Mouse (Mus musculus): ENCODE data around the gene Gm44805. TPM values are rescaled to one million over a fixed set of nuclear protein-coding genes. Genes with fewer than 3 reads are reported as not detected.

Gene Gm44805
- total and polyA plus RNA-seq, 3 experiments, result not detected

DNA sequence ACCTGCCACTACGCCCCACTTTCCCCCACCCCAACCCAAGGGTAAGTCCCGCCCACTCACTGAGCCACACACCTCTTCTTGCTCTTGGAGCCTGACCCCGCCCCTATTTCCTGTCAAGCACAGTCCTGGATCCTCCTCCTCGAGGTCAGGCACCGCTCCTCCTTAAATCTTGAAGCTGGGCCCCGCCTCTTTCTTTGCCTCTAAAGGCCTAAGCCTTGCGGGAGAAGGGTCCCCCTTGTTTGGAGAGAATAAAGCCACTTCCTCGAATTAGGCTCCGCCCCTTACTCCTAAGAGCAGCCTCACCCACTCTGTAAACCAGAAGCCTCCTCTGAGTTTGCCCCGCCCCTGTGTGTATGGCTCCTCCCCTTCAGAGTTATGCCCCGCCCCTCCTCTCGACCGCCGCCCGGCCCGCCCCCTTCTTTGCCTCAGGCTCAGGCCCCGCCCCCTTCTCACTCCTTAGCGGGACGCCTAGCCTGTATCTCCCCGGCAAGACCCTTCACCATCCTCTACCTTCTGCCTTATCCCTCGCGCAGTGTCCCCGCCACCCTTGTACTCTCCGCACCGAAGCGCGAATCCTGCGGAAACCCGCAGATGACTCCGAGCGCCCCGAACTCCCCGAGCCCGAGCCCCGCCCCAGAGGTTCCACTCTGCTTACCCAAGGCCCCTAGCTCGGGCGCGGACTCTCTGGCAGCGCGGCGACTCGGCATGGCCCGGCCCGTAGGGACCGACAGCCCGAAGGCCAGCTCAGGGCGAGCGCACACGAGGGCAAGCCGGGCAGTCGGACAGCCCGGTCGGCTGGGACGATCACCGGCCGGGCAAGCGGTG, 52.5 kb downstream of the Gm44805 start:
- DNase-seq (ENCODE audit: extremely low read depth), result peak; percentile 100
- Histone ChIP-seq H3K27me3 (replicated peaks) (no peaks in the 10 kb centered on the region), H3K27ac (ENCODE audit: insufficient read depth, low read depth) (peak overlapping the region; percentile 96), H3K36me3 (replicated peaks in 1 of 2; ENCODE audit: control insufficient read depth in 1 of 2, insufficient read depth in 1 of 2, low read length in 1 of 2) (peaks cover 27 to 58% of the 10 kb centered on the region in 2 experiments), H3K9me3 (replicated peaks; ENCODE audit: low read length) (no peaks in the 10 kb centered on the region), H3K4me3 (replicated peaks in 1 of 3; ENCODE audit: low read depth in 2 of 3, low read length in 2 of 3, poor library complexity in 1 of 3) (peak overlapping the region; percentile 59 to 91 (median 73)), H3K4me1 (ENCODE audit: control insufficient read depth in 1 of 2, insufficient read depth in 2 of 2) (peaks cover 11 to 45% of the 10 kb centered on the region in 2 experiments), H3K79me2 (replicated peaks; ENCODE audit: control insufficient read depth, extremely low read depth, insufficient read depth, poor library complexity, severe bottlenecking) (peaks cover 5% of the 10 kb centered on the region; the same call in 1 of the 2 replicates), H3K9ac (ENCODE audit: insufficient read depth, low read depth) (peak overlapping the region; percentile 77), H3K4me2 (ENCODE audit: insufficient read depth, low read depth, poor library complexity, severe bottlenecking) (no peak overlapping the region; the same call in 1 of the 2 replicates)
- dilution Hi-C loops (cut with MboI; ENCODE audit: extremely low pct_ligation_motif_present, extremely low pct_unique_long_range_greater_than_20kb, low sequenced_read_pairs), result no loop called here
- in situ Hi-C loops (cut with MboI; ENCODE audit: low pct_ligation_motif_present, low pct_unique_long_range_greater_than_20kb, low sequenced_read_pairs), result no loop called here
- TF ChIP-seq HCFC1 (IDR thresholded peaks at IDR 0.05; ENCODE audit: low read depth, low read length) (no peak; the same call in 1 of the 2 replicates), IRF4 (IDR thresholded peaks at IDR 0.05; ENCODE audit: low read depth, low read length) (no peak), SIN3A (IDR thresholded peaks at IDR 0.05; ENCODE audit: low read length) (peak; percentile 35), ZNF384 (IDR thresholded peaks at IDR 0.05; ENCODE audit: low read depth, low read length) (0 out of 2 replicates have a peak, but pooled peaks have one; percentile 13), RCOR1 (conservative IDR thresholded peaks at IDR 0.05; ENCODE audit: low read depth, low read length) (no peak), MXI1 (IDR thresholded peaks at IDR 0.05; ENCODE audit: low read depth, low read length) (0 out of 2 replicates have a peak, but pooled peaks have one; percentile 39), POLR2AphosphoS2 (IDR thresholded peaks at IDR 0.05; ENCODE audit: low read depth, low read length) (no peak), ELF1 (IDR thresholded peaks at IDR 0.05; ENCODE audit: low read depth, low read length) (peak; percentile 90), ZMIZ1 (IDR thresholded peaks at IDR 0.05; ENCODE audit: low read depth, low read length) (peak; percentile 63; the same call in 1 of the 2 replicates), UBTF (IDR thresholded peaks at IDR 0.05; ENCODE audit: low read depth, low read length) (peak; percentile 82), MYC (IDR thresholded peaks at IDR 0.05; ENCODE audit: low read depth, low read length) (no peak), KAT2A (IDR thresholded peaks at IDR 0.05; ENCODE audit: insufficient replicate concordance, low read length) (no peak), PAX5 (IDR thresholded peaks at IDR 0.05; ENCODE audit: low read length) (no peak), POLR2A (IDR thresholded peaks at IDR 0.05; ENCODE audit: low read depth, low read length) (peak; percentile 64), CHD1 (IDR thresholded peaks at IDR 0.05; ENCODE audit: low read depth, low read length) (peak; percentile 58; the same call in 1 of the 2 replicates), TBP (conservative IDR thresholded peaks at IDR 0.05; ENCODE audit: low read depth, low read length) (peak; percentile 78), NRF1 (IDR thresholded peaks at IDR 0.05; ENCODE audit: low read depth, low read length) (0 out of 2 replicates have a peak, but pooled peaks have one; percentile 39), TCF12 (IDR thresholded peaks at IDR 0.05; ENCODE audit: low read depth, low read length) (peak; percentile 94), MAZ (IDR thresholded peaks at IDR 0.05; ENCODE audit: low read depth, low read length) (peak; percentile 70; the same call in 1 of the 2 replicates), GABPA (IDR thresholded peaks at IDR 0.05; ENCODE audit: insufficient replicate concordance, low read depth, low read length) (no peak)
